Mouse (Mus musculus) testis, postnatal 10 days (tissue): ENCODE data around the gene Klk13.
A peak's percentile ranks its signal among the peaks of the same experiment; 100 is the strongest.
"Not testable (repeated sequence)": the region's sequence is repeated elsewhere in the genome, so short reads cannot be mapped to it uniquely, and the experiment has no call there.

Experiments
- DNase-seq: peaks from one replicate; pipeline ENCODE4 v3.0.0; 2021; ENCODE audit warnings: low spot score

Klk13 gene

DNA sequence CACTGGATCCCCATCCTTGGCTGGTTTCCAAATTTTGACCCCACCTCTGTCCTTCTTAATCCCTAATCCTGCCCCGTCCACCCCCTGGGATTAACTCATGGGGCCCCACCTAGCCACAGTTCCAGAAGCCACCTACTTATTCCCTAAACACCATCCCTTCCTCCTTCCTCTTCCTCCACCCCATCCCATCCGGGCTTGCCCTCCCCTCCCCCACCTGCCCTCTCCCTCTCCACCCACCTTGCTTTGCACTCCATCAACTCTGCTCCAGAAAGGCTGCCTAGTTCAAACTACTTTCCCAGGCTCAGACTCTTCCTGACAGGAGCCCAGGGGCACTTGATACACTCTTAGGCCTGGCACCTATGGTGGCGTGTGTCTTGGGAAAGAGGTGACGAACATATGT lies at the start of gene Klk13:
Gene Klk13 (plus strand): TSS at position 301 of the 400 bp plus-strand sequence.
- DNase-seq = no peak

DNA sequence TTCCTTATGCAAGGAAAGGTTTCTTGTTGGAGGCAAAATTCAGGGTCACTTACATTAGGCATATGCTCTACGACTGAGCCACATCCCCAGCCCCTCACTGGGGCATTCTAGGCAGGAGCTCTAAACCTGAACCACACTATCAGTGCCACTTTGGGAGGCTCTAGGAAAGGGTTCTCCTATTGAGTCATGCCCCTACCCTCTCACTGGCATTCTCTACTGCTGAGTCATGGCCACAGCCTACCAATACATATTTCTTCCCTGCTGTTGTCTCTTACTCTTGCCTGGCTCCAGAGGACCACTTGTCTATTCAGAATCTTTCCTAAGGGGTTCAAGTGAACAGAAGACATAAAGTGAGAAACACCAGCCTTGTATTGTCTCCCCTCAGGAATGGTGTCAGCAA lies 49.6 kb upstream of the Klk13 start:
- no peak for DNase-seq

DNA sequence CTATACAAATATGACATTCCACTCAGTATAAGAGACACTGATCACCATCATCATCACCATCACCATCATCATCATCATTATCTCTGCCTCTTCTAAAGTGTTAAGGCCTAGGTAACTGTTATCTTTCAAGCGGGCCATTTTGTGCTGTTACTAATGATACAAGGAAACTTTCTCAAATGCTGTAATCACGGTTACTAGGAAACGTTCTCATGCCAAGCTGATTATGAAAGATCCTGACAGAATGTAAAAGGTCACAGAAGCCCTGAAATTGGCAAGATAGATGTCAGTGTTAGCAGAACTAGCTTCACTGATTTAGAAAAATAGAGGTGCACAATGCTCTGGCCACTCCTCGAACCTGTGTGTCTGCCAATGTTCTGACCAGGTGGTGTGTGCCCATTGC lies 45.1 kb upstream of the Klk13 start:
- DNase-seq = not testable (repeated sequence)

DNA sequence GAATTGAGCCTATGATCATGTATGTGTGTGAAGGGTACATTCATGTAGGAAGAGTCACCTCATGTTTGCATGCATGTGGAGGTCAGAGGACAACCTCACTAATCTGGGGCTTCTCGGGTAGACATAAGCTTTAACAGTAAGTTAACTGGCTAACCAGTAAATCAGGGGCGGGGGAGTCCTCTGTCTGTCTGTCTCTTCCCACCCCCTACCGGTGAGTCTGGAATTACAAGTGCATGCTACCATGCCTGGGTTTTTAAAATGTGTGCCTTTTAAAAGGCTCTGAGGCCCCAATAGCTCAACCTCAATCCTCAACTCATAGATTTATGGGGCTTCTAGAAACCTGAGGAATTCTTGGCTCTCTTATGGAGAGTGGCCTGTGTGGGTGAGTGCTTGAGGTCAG lies 43.8 kb upstream of the Klk13 start:
- DNase-seq = no peak

DNA sequence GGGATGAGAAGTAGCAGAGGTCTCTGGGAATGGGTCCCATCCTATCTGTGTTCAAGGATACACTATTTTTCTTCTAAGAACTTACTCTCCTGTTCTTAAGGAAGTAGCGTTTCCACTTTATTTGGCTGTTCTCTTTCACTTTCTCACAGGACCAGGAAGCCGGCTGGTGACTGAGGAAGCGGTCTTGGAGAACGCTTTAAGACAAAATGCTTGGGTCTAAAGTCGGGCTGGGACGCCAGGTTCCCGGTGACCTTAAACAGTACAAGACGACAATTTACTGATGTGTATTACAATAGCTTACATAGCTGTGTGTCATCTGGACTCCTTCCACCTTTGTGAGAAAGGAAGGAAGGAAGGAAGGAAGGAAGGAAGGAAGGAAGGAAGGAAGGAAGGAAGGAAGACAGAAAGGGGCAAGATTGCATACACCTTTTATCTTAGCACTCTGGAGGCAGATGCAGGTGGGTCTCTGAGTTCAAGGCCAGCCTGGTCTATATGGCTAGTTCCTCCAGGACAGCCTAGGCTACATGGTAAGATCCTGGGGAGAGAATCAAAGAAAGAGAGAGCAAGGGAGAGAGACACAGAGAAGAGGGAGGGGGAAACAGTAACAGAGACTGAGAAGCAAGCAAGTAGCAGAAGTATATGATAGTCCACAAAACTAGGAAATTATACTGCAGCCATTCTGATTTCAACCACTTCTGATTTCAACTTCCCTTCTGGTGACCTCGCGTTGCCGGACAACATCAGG lies 41.1 kb upstream of the Klk13 start:
- no peak for DNase-seq

DNA sequence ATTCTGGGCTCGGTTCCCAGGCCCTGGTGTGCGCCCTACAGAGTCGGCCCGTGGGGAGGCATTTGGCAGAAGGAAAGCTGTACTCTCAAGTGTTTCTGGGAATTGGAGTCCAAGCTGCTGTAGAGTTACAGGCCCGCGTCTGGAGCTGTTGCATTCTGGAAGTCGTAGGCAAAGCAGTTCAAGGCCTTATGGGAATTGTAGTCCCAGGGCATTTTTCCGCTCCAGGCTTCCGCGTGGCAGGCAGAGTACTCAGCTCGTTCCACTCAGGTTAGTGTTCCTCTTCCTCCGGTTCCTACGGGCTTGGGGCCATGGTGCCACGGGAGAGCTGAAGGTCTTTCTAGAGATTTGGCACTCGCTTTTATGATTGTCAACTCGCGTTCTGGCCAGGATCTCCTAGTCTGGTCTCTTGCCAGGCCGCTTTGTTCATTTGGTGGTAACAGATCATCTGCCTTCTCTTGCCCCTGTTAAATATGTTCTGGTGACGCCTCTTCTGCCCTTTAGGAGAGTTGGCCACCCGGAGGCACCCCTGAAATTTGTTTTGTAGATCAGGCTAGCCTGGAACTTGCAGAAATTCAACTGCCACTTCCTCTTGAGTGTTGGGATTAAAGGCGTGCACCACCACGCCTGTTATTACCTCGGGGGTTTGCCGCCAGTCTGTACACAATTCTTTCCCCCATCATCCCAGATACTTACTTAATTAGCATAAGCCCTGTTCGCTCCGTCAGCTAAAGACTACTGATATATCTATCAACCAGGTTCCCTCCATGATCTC lies 40.4 kb upstream of the Klk13 start, which contains the start of gene Ctu1:
Gene Ctu1 (plus strand): TSS at position 208 of the 772 bp plus-strand sequence.
- peak; percentile 88 for DNase-seq

DNA sequence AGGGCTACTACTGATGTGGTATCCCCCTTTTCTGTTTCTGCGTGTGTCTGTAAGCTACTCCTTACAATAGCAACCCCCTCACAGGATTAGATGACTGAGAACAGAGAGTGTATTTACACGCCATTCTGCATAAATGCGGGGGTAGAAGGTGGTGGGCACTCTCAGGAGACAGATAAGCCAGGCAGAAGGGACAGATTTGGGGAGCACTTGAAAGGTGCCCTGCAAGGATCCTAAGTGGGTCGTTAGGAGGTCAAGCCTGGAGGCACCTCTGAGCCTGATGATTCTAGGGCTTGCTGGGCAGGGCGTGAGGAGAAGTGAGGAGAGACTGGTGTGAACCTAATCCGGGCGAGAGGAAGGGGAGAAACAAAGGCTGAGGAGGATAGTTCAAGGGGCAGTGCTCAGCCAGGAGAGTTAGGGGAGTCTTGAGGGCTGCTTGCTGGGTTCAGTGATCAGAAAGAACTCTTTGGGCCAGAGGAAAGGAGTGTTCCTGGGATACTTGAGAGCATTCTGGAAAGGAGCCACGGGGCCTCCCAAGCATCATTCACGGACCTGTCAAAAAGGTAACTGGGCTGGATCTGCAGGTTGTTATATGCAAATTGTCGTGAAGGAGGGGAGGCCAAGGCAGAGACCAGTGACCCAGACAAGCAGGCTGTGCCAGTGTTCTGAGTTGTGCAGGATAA lies 39.6 kb upstream of the Klk13 start:
- DNase-seq = no peak

DNA sequence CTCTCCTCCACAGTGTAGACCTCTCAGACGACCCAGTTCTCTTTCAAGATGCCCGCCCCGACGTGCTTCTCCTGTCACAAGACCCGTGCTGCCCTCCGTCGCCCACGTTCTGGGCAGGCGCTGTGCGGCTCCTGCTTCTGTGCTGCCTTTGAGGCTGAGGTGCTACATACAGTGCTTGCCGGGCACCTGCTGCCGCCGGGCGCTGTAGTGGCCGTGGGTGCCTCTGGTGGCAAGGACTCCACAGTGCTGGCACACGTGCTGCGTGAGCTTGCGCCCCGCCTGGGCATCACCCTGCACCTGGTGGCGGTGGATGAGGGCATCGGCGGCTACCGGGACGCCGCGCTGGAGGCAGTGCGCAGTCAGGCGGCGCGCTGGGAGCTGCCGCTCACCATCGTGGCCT lies 37.3 kb upstream of the Klk13 start:
- DNase-seq = no peak

DNA sequence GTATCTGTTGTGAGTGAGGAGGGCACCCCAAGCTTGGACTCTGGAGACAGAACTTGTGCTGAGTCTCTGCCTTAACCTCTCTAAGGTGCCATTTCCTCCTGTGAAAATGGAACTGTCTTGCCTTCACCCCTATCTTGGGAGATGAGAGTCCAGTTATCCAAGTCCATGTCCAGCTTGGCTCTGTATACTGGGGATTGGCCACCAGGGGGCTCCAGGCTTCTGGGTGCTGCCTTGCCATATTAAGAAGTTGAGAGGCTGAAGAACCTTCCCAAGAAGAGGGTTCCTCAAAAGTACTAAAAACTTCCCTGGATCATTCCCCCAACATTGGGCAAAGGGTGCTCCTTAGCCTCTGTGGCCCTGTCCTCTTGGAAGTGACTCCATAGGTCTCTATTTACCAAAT lies 33.9 kb upstream of the Klk13 start:
- DNase-seq = peak; percentile 61

DNA sequence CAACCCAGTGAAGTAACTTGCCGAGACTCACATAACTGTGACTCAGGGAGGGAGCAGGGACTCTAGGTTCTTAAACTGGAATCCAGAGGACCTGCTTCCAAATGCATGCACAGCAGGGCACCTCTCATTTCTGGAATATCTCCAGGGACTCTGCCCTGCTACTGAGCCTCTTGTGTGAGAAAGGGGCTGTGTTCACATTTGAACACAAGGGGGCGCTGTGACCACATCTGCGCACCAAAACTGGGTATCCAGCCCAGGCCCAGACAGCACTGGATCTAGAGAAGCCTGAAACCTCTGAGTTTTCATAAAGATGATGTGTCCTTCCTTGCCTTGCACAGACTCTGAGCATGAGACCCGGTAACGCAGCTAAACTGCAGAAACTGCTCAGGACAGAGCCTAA lies 31.4 kb upstream of the Klk13 start:
- peak; percentile 82 for DNase-seq

DNA sequence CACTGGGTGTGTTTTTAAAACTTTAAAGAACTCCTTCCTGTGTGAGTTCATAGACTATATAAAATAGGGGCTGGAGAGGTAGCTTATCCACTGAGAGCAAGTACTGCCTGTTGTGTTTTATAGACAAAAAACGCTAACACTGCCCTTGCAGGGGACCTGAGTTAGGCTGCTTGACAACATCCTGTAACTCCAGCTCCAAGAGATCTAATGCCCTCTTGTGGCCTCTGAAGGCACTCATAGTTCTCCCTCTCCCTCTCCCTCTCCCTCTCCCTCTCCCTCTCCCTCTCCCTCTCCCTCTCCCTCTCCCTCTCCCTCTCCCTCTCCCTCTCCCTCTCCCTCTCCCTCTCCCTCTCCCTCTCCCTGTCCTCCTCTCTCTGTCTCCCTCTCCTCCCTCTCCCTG lies 29.9 kb upstream of the Klk13 start:
- DNase-seq = not testable (repeated sequence)

DNA sequence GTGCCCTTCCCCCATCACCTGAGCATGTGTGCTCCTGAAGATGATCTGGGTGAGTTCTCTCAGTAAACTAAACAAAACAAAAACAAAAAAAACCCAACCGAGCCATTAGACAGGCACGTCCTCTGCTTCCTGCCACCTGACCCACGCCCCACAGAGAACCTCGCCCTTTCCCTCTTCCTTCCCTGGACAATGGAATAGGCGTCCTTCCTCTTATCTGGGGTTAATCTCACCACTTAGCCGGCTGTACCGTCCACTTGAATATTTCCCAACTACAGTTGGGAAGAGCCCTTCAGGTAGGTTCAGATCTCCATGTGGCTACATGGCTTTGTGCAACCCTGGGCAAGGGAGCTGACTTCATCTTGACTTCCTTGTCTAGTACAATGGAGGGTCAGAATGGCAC lies 27.3 kb upstream of the Klk13 start:
- DNase-seq = no peak

DNA sequence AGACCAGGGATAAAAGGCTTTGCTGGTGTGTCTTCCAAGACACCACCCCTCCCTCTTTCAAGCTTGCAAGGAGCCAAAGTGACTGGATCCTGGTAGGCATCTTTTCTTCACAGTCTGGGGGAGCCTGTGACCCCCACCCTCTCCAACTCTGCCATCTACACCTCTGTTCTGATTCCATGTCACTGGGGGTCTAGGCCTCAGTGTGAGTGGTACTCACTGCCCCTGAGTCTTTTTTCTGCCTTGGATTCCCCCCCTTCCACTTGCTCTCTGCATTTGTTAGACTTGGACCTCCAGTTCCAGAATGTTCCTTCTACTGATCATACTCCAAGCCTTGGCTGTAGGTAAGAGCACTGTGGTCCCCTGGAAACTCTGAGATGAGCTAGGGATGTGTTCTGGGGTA lies 22.2 kb upstream of the Klk13 start, which contains the start of gene Klk14:
Gene Klk14 (plus strand): TSS at position 301 of the 400 bp plus-strand sequence.
- DNase-seq = no peak

DNA sequence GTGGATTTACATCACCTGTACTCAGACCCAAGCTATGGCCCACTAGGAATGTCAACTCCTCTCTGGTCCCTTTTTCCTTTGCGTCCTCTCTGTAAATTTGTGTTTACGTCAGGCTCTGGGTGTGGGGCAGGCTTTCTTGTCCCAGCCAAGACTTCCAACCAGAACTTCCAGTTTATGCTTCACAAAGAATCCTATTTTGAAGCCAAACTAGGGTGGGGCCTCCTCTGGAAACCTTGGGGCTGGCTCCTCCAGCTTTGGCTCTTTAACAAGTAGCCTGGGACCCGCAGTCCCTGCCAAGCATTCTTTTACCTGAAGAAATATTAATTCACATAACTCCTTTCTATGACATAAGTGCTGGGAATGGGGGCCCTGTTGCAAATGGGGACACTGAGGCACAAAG lies 2.3 kb upstream of the Klk13 start:
- DNase-seq = no peak

DNA sequence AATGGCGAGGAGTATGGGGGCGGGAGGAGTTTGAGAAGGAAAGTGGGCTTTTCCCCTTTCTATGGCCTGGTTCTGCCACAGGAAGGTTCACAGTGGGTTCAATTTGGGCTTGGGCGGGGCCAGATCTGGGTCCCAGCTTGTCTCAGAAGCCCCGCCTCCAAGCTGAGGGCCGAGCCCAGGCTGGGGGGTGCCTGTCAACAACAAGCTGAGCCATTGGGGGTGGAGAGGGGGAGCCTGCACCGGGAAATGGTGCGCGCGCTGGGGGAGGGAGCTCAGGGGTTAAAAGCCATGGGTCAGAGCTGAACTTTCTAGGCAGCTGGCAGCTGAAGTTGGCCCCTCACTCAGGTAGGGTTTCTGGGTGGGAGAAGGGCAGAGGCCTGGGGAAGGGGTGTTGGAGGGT lies 550 bp downstream of the Klk13 start:
- DNase-seq = peak; percentile 41

DNA sequence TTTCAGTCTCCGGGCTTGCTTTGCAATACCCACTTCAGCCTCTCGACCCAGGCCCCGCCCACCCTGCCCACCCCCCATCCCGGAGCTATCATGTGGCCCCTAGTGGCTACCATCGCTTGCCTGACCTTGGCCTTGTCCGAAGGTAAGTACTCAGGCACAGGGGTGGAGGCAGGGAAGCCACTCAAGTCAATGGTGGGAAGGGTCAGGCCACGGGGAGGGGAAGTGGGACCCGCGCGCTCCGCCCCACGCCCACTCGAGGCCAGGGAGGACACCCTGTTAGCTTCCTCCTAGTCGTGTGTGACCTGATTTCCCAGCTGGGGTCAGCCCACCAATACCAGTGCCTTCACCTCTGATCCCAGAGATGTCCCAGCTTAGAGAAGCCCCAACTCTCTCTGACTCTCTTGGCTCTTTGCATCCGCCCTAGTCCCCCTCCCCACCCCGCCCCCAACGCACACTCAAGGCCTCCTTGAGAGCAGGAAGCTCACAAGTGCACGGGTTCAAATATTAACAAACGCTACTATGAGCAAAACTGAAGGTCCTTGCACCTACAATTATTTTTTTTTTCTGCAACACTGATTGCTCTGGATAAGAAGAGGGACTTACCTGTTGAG lies 1.5 kb downstream of the Klk13 start:
- DNase-seq = no peak

DNA sequence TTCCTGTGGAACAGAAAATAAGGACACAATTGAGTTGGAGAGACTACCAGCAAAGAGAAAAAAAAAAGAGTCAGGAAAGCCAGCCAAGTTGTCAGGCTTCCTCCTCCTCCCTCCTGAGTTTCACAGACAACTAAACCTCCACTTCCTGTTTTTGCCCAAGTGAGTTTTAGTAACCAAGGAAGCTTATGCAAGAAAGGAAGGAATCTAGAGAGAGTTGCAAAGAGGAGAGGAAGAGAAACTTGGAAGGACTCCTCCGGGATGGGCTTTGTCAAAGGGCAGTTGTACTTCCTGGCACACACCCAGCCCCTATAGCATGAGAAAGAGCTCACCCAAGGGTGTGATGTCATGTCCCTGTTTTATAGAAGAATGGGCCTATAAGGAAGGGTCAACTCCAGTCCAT lies 35.4 kb downstream of the Klk13 start:
- no peak for DNase-seq

DNA sequence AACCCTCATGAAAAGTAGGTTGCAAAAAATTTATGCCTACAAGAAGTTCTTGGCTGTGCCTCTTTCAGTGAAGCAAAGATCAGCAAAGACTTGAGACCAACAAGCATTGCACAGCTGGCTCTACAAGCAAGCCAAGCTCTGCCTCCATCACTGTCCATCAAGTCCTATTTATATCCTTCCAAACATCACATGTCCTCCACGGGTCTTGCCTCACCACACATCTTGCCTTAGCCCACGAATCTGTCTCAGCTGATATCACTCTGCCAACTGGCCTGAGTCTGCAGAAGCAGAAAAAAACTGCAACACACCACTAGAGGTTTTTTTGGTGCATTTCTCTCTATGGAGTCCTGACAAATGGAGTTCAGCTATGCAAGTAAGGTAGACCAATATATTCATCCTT lies 40.4 kb downstream of the Klk13 start:
- no peak for DNase-seq

DNA sequence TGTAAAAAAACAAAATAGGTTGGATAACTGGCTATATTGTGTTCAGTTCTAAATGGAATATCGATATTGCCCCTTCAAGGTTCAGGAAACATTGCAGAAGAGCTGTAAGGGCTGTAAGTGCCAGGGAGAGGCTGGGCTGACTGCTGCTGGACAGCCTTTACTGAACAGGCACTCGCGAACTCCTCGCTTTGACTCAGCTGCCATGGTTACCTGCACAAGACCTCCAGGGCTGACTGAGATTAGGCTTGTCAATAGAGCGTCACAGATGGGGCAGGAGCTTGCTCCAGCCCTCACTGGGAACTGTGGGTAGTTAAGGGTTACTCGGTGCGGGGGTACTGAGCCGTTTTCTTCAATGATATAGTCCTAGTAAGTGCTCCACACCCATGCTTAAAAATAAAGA lies 54.1 kb downstream of the Klk13 start:
- DNase-seq = no peak

DNA sequence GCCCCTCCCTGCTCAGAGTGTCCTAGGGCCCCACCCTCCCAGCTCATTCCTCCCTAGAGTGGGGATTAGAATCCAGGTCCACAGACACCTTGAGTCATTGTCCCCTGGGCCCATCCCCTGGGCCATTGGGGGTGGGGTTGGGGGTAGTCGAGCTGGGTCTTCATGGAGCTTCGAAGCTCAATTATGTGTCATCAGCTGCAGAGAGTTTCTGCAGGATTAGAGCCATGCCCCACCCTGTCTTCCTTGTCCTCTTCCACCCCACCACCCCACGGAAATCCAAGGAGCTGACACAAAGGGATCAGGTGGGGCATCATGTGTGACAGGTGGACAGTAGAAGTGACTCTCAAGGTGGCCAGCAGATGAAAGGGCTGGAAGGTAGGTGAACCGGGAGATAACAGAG lies 56.2 kb downstream of the Klk13 start, which contains the start of gene Klk12:
Gene Klk12 (plus strand): TSS at position 301 of the 400 bp plus-strand sequence.
- no peak for DNase-seq

DNA sequence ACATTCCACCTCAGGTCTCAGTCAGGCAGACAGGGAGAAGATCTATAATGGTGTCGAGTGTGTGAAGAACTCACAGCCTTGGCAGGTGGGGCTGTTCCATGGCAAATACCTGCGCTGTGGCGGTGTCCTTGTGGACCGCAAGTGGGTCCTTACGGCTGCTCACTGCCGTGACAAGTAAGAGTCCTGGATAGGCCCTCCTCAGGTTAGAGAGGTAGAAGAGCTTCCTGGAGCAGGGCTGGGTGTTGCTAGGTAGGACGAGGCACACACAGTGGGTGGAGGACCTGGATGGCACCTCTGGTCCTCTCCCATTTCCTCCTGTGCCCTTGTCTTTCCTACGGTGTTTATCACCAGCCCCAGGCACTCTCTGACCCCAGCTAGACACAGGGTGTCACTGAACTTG lies 57.3 kb downstream of the Klk13 start:
- no peak for DNase-seq

DNA sequence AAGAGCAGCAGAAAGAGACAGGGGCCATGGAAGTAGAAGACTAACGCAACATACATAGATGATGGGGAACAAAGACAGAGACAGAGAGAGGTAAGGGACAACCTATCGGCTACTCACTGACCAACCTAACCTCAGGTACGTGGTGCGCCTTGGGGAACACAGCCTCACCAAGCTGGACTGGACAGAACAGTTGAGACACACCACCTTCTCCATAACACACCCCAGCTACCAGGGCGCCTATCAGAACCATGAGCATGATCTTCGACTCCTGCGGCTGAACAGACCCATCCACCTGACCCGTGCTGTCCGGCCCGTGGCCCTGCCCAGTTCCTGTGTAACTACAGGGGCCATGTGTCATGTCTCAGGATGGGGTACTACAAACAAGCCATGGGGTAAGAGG lies 58.3 kb downstream of the Klk13 start:
- peak; percentile 22 for DNase-seq
